Mouse (Mus musculus) myocyte (in vitro differentiated cells): ENCODE data around the gene Zfp131. TPM values are rescaled to one million over a fixed set of nuclear protein-coding genes. Genes with fewer than 3 reads are reported as not detected.

Experiments
- H3K27me3 ChIP-seq: one replicate; pipeline ENCODE4 v1.6.1; 2011; ENCODE audit not compliant: control insufficient read depth, insufficient read depth, insufficient read length
- H3K36me3 ChIP-seq: one replicate; pipeline ENCODE4 v1.6.1; 2011; ENCODE audit not compliant: control insufficient read depth, insufficient read depth
- H3K4me2 ChIP-seq: one replicate; pipeline ENCODE4 v1.6.1; 2011; ENCODE audit warnings: low read depth, control low read depth
- H3K4me3 ChIP-seq: one replicate; pipeline ENCODE4 v1.5.1; 2011; ENCODE audit warnings: mild to moderate bottlenecking, control low read depth, moderate library complexity
- H3K79me2 ChIP-seq: one replicate; pipeline ENCODE4 v1.6.1; 2011; ENCODE audit not compliant: control insufficient read depth, insufficient read depth
- H3ac ChIP-seq: one replicate; pipeline ENCODE4 v1.6.1; 2011; ENCODE audit not compliant: control insufficient read depth, insufficient read length
- CEBPB ChIP-seq: IDR thresholded peaks from 2 replicates; pipeline ENCODE4 v1.6.1; 2011; ENCODE audit warnings: mild to moderate bottlenecking, moderate library complexity; ENCODE audit not compliant: poor library complexity, insufficient read depth, severe bottlenecking
- E2F4 ChIP-seq: IDR thresholded peaks from one replicate; pipeline ENCODE4 v1.6.1; 2011; ENCODE audit warnings: mild to moderate bottlenecking, control low read depth, moderate library complexity; ENCODE audit not compliant: insufficient read depth
- MAX ChIP-seq: IDR thresholded peaks from one replicate; pipeline ENCODE4 v1.6.1; 2011; ENCODE audit warnings: low read depth, mild to moderate bottlenecking, control low read depth
- MYOD1 ChIP-seq, 3 experiments: IDR thresholded peaks; one replicate each; pipeline ENCODE4 v1.6.1; 2011; ENCODE audit warnings: control low read depth in 2 of 3, low read depth in 2 of 3, mild to moderate bottlenecking in 2 of 3, moderate library complexity in 1 of 3; ENCODE audit not compliant: insufficient read length in 2 of 3, control insufficient read depth in 1 of 3
- MYOG ChIP-seq, 3 experiments: IDR thresholded peaks; one replicate each; pipeline ENCODE4 v1.6.1; 2011; ENCODE audit warnings: control low read depth in 2 of 3, low read depth in 2 of 3, mild to moderate bottlenecking in 2 of 3; ENCODE audit not compliant: insufficient read length in 2 of 3, control insufficient read depth in 1 of 3, insufficient read depth in 1 of 3
- POLR2A ChIP-seq: IDR thresholded peaks from one replicate; pipeline ENCODE4 v1.6.1; 2011; ENCODE audit warnings: low read depth, mild to moderate bottlenecking, control low read depth, moderate library complexity; ENCODE audit not compliant: insufficient read length
- POLR2AphosphoS2 ChIP-seq: IDR thresholded peaks from one replicate; pipeline ENCODE4 v1.6.1; 2011; ENCODE audit warnings: low read depth, control low read depth; ENCODE audit not compliant: insufficient read length
- REST ChIP-seq: IDR thresholded peaks from one replicate; pipeline ENCODE4 v1.6.1; 2011; ENCODE audit warnings: mild to moderate bottlenecking, control low read depth, moderate library complexity; ENCODE audit not compliant: insufficient read depth, insufficient read length
- SRF ChIP-seq: IDR thresholded peaks from one replicate; pipeline ENCODE4 v1.6.1; 2011; ENCODE audit warnings: low read depth; ENCODE audit not compliant: control insufficient read depth, insufficient read length
- TCF12 ChIP-seq: IDR thresholded peaks from one replicate; pipeline ENCODE4 v1.6.1; 2011; ENCODE audit warnings: mild to moderate bottlenecking, control low read depth; ENCODE audit not compliant: poor library complexity, insufficient read depth, severe bottlenecking
- TCF3 ChIP-seq: IDR thresholded peaks from one replicate; pipeline ENCODE4 v1.6.1; 2011; ENCODE audit warnings: low read depth, control low read depth; ENCODE audit not compliant: insufficient read length
- USF1 ChIP-seq: IDR thresholded peaks from one replicate; pipeline ENCODE4 v1.6.1; 2011; ENCODE audit warnings: low read depth, mild to moderate bottlenecking, control low read depth, moderate library complexity
- polyA plus RNA-seq: library from polyadenylated mRNA; unstranded; fragments of >200 nt; fragmentation: generic; extraction: Trizol; gene quantifications from one replicate; pipeline ENCODE4 v1.2.1, GENCODE M21; 2012; ENCODE audit warnings: missing spikeins

Gene Zfp131
- polyA plus RNA-seq, 1 experiment, result 9.1 TPM

DNA sequence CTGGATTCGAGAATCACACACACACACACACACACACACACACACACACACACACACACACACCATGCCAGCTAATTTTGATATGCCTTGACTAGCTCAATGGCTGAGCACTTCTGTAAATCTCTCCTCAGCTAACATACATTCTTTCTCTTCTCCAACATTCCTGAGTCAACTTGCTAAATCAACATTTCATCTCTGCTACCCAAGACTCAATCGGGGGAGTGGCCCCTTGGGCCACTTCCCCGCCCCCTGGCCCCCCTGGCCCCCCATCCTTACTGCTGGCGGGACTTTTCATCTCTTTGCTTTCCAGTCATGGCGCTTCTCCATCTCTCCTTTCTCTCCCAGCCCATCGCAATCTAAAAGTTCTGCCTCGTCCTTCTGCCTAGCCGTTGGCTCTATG, 26.1 kb upstream of the Zfp131 start:
- Histone ChIP-seq H3K27me3 (no peaks in the 10 kb centered on the region), H3K4me3 (no peak overlapping the region), H3K4me2 (no peak overlapping the region), H3ac (no peak overlapping the region), H3K79me2 (no peaks in the 10 kb centered on the region), H3K36me3 (no peaks in the 10 kb centered on the region)
- TF ChIP-seq TCF3 (no peak), USF1 (no peak), MAX (no peak), MYOG (IDR thresholded peaks at IDR 0.05; ENCODE audit: control insufficient read depth in 1 of 3, insufficient read depth in 1 of 3, insufficient read length in 2 of 3, low read depth in 2 of 3) (no peak), SRF (no peak), POLR2AphosphoS2 (no peak), CEBPB (no peak), POLR2A (no peak), REST (no peak), E2F4 (no peak), MYOD1 (IDR thresholded peaks at IDR 0.05; ENCODE audit: control insufficient read depth in 1 of 3, insufficient read length in 2 of 3, low read depth in 2 of 3) (no peak), TCF12 (no peak)

GRCm38 (mm10) chr13:119810031-119810430, 19.3 kb upstream of the Zfp131 start:
- Histone ChIP-seq H3K79me2 (no peaks in the 10 kb centered on the region), H3K4me2 (no peak overlapping the region), H3K4me3 (no peak overlapping the region), H3K27me3 (no peaks in the 10 kb centered on the region), H3ac (no peak overlapping the region), H3K36me3 (no peaks in the 10 kb centered on the region)
- TF ChIP-seq MYOD1 (IDR thresholded peaks at IDR 0.05; ENCODE audit: control insufficient read depth in 1 of 3, insufficient read length in 2 of 3, low read depth in 2 of 3), result no peak
- TF ChIP-seq CEBPB, result no peak
- no peak for TF ChIP-seq POLR2AphosphoS2
- no peak for TF ChIP-seq MAX
- no peak for TF ChIP-seq TCF3
- TF ChIP-seq USF1, result no peak
- TF ChIP-seq SRF, result no peak

GRCm38 (mm10) chr13:119808937-119809336, 18.2 kb upstream of the Zfp131 start:
- Histone ChIP-seq H3K36me3 (no peaks in the 10 kb centered on the region), H3K4me2 (no peak overlapping the region), H3K27me3 (no peaks in the 10 kb centered on the region), H3ac (no peak overlapping the region), H3K4me3 (no peak overlapping the region), H3K79me2 (no peaks in the 10 kb centered on the region)
- TF ChIP-seq MYOG (IDR thresholded peaks at IDR 0.05; ENCODE audit: control insufficient read depth in 1 of 3, insufficient read depth in 1 of 3, insufficient read length in 2 of 3, low read depth in 2 of 3) (no peak), POLR2A (no peak), REST (no peak), TCF12 (no peak), POLR2AphosphoS2 (no peak), SRF (no peak), TCF3 (no peak), MAX (no peak), CEBPB (no peak), MYOD1 (IDR thresholded peaks at IDR 0.05; ENCODE audit: control insufficient read depth in 1 of 3, insufficient read length in 2 of 3, low read depth in 2 of 3) (no peak), USF1 (no peak)

DNA sequence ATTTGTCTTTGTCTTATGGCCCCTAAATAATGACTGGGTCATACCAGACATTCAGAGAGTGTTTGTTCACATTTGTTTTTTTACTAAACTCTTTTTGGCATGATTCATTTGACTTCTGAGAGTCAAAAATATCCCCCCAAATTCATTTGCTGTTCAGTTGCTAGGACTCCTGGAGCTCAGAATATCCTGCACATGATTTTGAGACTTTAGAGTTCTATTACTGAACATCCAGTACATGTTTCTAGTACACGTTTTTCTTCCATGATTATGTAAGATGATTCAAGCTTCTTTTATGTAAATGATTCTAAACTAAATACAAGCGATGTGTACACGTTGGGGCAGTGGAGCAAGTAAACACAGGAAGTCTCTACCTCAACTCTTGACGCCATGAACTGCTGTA, 7.0 kb upstream of the Zfp131 start:
- Histone ChIP-seq H3K4me2 (no peak overlapping the region), H3K4me3 (no peak overlapping the region), H3K27me3 (no peaks in the 10 kb centered on the region), H3ac (no peak overlapping the region), H3K36me3 (no peaks in the 10 kb centered on the region), H3K79me2 (no peaks in the 10 kb centered on the region)
- TF ChIP-seq E2F4 (no peak), MYOD1 (IDR thresholded peaks at IDR 0.05; ENCODE audit: control insufficient read depth in 1 of 3, insufficient read length in 2 of 3, low read depth in 2 of 3) (no peak), POLR2AphosphoS2 (no peak), MYOG (IDR thresholded peaks at IDR 0.05; ENCODE audit: control insufficient read depth in 1 of 3, insufficient read depth in 1 of 3, insufficient read length in 2 of 3, low read depth in 2 of 3) (no peak), TCF3 (no peak), MAX (no peak), CEBPB (no peak), REST (no peak), TCF12 (no peak), SRF (no peak), POLR2A (no peak), USF1 (no peak)
